Mouse (Mus musculus) embryonic facial prominence, embryonic 15.5 days (tissue): ENCODE measurements around the gene Gmip. TPM values are rescaled to one million over a fixed set of nuclear protein-coding genes. Genes with fewer than 3 reads are reported as not detected.

Experiments used
- ATAC-seq: fragments of 200-750 bp; cut with Nextera tagmentation; 2 replicates; pipeline ENCODE4 v1.8.0; 2017; ENCODE audit warnings: low read depth, moderate TSS enrichment; ENCODE audit not compliant: insufficient number of reproducible peaks, low FRiP score, low TSS enrichment
- H3K27ac ChIP-seq: fragments of 300-500 bp; sonication (generic); replicated peaks from 2 replicates; pipeline ENCODE4 v1.5.1; 2015; ENCODE audit warnings: mild to moderate bottlenecking, inconsistent platforms
- H3K27me3 ChIP-seq: fragments of 300-500 bp; sonication (generic); 2 replicates; pipeline ENCODE4 v1.6.1; 2015; ENCODE audit warnings: inconsistent platforms
- H3K36me3 ChIP-seq: fragments of 300-500 bp; sonication (generic); 2 replicates; pipeline ENCODE4 v1.6.1; 2015; ENCODE audit warnings: mild to moderate bottlenecking, inconsistent platforms
- H3K4me1 ChIP-seq: fragments of 300-500 bp; sonication (generic); 2 replicates; pipeline ENCODE4 v1.6.1; 2015; ENCODE audit warnings: inconsistent platforms
- H3K4me2 ChIP-seq: fragments of 300-500 bp; sonication (generic); replicated peaks from 2 replicates; pipeline ENCODE4 v1.6.1; 2015; ENCODE audit warnings: mild to moderate bottlenecking, inconsistent platforms
- H3K4me3 ChIP-seq: fragments of 300-500 bp; sonication (generic); replicated peaks from 2 replicates; pipeline ENCODE4 v1.5.1; 2015; ENCODE audit warnings: mild to moderate bottlenecking, inconsistent platforms
- H3K9ac ChIP-seq: fragments of 300-500 bp; sonication (generic); 2 replicates; pipeline ENCODE4 v1.6.1; 2015; ENCODE audit warnings: inconsistent platforms
- H3K9me3 ChIP-seq: fragments of 300-500 bp; sonication (generic); replicated peaks from 2 replicates; pipeline ENCODE4 v1.6.1; 2016; ENCODE audit warnings: inconsistent platforms
- WGBS: fragments of 180-500 bp; shearing (Covaris S2); methylation state at CpG from one replicate; pipeline ENCODE4 v1.1.7; 2015; 5-methylcytosine and 5-hydroxymethylcytosine counted together
- polyA plus RNA-seq: library from polyadenylated mRNA; unstranded; fragments of >200 nt; fragmentation: Nextera tagmentation; extraction: Ambion mirVana; gene quantifications from 2 replicates; pipeline ENCODE4 v1.2.1, GENCODE M21; 2015

Gene Gmip
- polyA plus RNA-seq, result 9.4 and 9.5 TPM in 2 replicates

DNA sequence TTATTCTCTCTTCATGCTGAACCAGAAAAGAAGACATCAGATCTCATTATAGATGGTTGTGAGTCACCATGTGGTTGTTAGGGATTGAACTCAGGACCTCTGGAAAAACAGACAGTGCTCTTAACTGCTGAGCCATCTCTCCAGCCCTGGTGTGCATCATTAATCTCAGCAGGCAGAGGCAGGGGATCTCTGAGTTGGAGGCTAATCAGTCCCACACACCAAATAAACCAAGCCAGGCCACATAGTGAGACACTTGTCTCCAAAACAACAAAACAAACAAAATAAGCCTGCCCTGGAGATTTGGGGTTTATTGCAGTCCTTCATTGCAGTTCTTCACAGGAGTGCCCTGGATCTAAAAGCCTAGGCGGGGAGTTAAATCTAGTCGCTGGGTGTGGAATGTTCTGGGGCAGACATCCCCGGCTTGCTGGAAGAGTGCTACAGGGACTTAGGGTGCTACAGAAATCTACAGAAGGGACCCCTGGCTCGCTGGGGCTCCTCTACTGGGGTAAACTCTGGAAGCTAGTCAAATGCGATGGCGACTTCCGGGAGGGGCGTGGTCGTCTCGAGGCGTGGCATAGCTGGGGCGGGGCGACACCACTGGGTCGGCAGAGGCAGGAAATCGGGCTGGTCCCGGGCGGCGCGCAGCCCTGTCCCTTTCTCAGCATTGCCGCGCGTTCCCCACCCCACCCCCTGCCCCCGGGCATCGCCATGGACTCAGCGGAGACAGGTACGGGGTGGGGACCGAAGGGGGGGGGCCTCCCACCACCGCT, at the start of gene Gmip:
Gmip (plus strand) TSS at position 586 of the 770 bp plus-strand sequence.
- H3K36me3 ChIP-seq, result peaks cover 57% of the 10 kb centered on the region

DNA sequence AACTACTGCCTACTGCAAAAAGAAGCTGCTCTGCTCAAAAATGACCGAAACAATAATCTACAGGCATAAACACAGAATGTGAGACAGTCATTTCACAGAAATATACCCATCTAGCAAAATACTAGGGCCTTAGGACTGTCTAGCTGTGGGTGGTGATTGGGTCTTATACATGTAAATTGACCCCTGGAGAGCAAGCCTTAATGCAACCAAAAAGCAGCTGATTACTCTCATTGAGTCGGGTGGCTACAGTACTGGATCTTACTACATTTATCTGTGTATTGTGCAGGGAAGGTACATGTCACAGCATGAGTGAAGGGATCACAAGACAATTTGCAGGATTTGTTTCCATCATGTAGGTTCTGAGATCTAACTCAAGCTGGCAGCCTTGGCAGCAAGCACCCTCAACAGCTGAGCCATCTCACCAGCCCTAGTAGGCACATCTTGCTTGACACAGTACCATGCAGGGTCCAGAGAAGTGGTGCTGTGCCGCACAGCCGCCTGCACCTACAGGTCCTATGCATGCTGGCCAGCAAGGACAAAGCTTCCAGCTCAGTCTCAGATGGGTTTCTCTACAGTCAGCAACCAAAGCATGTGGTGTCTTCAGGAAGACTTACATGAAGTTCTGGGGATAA, 46.5 kb upstream of the Gmip start:
- Histone ChIP-seq H3K4me3 (no peak overlapping the region), H3K27ac (no peak overlapping the region), H3K4me1 (no peaks in the 10 kb centered on the region), H3K4me2 (no peak overlapping the region), H3K27me3 (no peaks in the 10 kb centered on the region), H3K9me3 (0 out of 2 replicates have a peak, but pooled peaks cover 12% of the 10 kb centered on the region), H3K36me3 (peaks cover 62% of the 10 kb centered on the region), H3K9ac (no peak overlapping the region)
- ATAC-seq, result no peak
- 86% methylated on average over 4 of the region's 4 CpGs for WGBS

More for the DNA sequence above, at the start of gene Gmip:
- Histone ChIP-seq H3K27me3 (no peaks in the 10 kb centered on the region), H3K4me3 (peak within 1 kb of the TSS; percentile 54), H3K9ac (peak within 1 kb of the TSS; percentile 15), H3K4me2 (peak within 1 kb of the TSS; percentile 78), H3K9me3 (no peaks in the 10 kb centered on the region), H3K4me1 (peaks cover 13% of the 10 kb centered on the region), H3K27ac (0 out of 2 replicates have a peak within 1 kb of the TSS, but pooled peaks have one; percentile 30)
- ATAC-seq, result peak; percentile 61; the same call in 1 of the 2 replicates
- 5% methylated on average over 28 of the region's 28 CpGs for WGBS

DNA sequence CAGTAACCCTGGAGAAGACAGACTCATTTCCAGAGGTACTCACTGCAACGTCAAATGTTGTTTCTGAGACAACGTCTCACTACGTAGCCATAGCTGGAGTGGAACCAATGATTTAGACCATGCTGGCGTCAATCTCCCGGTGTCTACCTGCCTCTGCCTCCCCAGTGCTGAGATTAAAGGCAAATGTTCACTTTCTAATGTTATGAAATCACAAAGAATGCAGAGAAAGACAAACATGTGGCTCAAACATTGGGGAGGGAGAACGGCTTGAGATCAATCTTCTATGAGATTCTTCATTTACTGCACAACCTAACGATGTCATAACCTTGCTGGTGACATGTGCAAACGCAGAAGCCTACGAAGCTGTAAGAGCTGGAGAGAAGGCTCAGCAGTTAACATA, 37.3 kb upstream of the Gmip start:
- Histone ChIP-seq H3K4me3 (no peak overlapping the region), H3K27me3 (no peaks in the 10 kb centered on the region), H3K9ac (no peak overlapping the region), H3K9me3 (0 out of 2 replicates have a peak, but pooled peaks cover 9% of the 10 kb centered on the region), H3K27ac (no peak overlapping the region), H3K36me3 (peaks cover 41% of the 10 kb centered on the region), H3K4me2 (no peak overlapping the region), H3K4me1 (peaks cover 16% of the 10 kb centered on the region)
- 77% methylated on average over 9 of the region's 9 CpGs for WGBS
- ATAC-seq, result no peak

DNA sequence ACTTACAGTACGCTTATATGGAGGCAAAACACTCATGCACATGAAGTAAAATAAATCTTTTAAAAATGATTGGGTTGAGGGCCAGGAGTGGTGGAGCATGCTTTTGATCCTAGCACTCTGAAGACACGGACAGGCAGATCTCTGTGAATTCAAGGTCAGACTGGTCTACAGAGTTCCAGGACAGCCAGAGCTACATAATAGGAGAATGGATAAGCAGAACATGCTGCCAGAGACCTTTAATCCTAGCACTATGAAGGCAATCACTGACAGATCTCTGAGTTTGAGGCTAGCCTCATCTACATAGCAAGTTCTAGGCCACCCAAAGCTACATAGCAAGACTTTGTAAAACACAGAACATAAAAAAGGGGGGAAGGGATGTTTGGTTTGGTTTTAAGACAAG, 36.4 kb upstream of the Gmip start:
- WGBS, result 85% methylated on average over 2 of the region's 2 CpGs
- H3K4me2 ChIP-seq, result no peak overlapping the region
- 0 out of 2 replicates have a peak, but pooled peaks cover 2% of the 10 kb centered on the region for H3K9me3 ChIP-seq
- ATAC-seq, result no peak
- no peak overlapping the region for H3K9ac ChIP-seq
- H3K27ac ChIP-seq, result no peak overlapping the region
- no peaks in the 10 kb centered on the region for H3K27me3 ChIP-seq
- no peak overlapping the region for H3K4me3 ChIP-seq
- H3K36me3 ChIP-seq, result peaks cover 33% of the 10 kb centered on the region
- H3K4me1 ChIP-seq, result peaks cover 16% of the 10 kb centered on the region

DNA sequence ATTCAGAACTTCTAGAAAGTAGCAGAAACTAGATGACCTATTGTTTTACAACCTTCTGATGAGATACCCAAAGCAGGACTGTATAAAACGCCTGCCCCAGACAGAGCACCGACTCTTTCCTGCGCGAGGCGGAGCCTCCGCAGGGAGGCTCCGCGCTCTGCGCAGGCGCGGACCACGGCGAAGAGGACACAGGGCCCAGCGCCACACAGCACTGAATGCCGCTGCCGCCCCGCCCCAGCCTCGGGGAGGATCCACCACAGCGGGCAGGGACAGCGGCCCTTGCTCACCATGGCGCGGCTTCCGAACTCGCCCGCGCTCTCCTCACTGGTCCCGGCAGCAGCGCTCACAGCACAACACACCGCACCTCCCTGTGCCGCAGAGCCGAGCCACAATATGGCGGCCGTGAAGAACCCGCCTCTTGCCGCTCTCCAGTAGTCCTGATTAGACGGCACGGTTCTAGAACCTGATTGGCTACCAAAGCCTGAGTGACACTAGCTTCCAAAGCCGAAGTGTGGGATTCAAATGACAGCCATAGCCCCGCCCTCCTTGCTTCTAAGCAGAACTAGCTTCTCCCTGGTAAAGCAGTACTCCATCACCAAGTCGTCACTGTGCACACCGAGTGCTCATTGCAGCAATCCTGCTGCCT, 33.9 kb upstream of the Gmip start, which contains the start of gene Gm20422:
Gm20422 (minus strand) TSS at position 384 of the 646 bp plus-strand sequence.
- peaks cover 16% of the 10 kb centered on the region for H3K4me1 ChIP-seq
- no peaks in the 10 kb centered on the region for H3K9me3 ChIP-seq
- peak within 1 kb of the TSS; percentile 99 for H3K9ac ChIP-seq
- H3K36me3 ChIP-seq, result peaks cover 8% of the 10 kb centered on the region
- peak within 1 kb of the TSS; percentile 100 for H3K27ac ChIP-seq
- under 1% methylated on average over 41 of the region's 41 CpGs for WGBS
- H3K4me2 ChIP-seq, result peak within 1 kb of the TSS; percentile 54
- ATAC-seq, result peak; percentile 99
- peak within 1 kb of the TSS; percentile 88 for H3K4me3 ChIP-seq
- no peaks in the 10 kb centered on the region for H3K27me3 ChIP-seq

DNA sequence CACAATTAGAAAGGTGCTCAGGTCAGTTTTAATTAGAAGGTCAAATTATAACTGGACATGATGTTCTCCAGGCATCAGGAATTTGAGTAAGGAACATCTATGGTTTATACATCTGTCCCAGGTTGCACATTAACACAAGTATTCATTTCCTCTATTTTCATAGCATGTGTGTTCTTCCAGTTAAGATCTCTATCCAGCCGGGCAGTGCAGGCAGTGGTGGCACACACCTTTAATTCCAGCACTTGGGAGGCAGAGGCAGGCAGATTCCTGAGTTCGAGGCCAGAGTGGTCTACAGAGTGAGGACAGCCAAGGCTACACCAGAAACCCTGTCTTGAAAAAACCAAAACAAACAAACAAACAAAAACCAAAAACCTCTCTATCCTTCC, 33.3 kb upstream of the Gmip start:
- Histone ChIP-seq H3K27me3 (no peaks in the 10 kb centered on the region), H3K36me3 (peaks cover 4% of the 10 kb centered on the region; the same call in 1 of the 2 replicates), H3K4me2 (peak overlapping the region; percentile 54; the same call in 1 of the 2 replicates), H3K27ac (peak overlapping the region; percentile 100; the same call in 1 of the 2 replicates), H3K4me3 (peak overlapping the region; percentile 88), H3K9me3 (no peaks in the 10 kb centered on the region), H3K9ac (no peak overlapping the region), H3K4me1 (peaks cover 16% of the 10 kb centered on the region)
- ATAC-seq, result no peak
- WGBS, result 49% methylated on average over 2 of the region's 2 CpGs

DNA sequence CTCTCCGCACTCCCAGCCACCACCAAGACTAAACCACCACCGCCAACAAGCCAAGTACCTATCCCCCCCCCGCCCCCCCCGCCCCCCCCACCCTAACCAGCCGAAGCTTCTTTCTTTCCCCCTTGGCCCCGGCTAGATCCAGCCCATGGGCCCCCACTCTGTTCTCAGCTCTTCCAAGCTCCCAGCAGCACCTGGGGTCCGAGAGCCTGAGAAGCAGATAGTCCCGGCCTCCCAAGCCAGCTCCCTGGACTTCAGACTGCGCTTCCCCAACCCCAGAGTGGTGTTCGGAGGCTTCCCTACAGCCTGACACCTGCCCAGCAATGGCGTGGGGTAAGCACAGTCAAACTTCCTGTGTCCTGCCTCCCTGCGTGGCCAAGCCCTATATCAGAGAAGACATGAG, 31.4 kb upstream of the Gmip start:
- H3K4me3 ChIP-seq, result no peak overlapping the region
- no peak overlapping the region for H3K27ac ChIP-seq
- H3K4me2 ChIP-seq, result no peak overlapping the region
- peaks cover 12% of the 10 kb centered on the region for H3K4me1 ChIP-seq
- H3K36me3 ChIP-seq, result no peaks in the 10 kb centered on the region
- H3K27me3 ChIP-seq, result no peaks in the 10 kb centered on the region
- no peak for ATAC-seq
- no peaks in the 10 kb centered on the region for H3K9me3 ChIP-seq
- 67% methylated on average over 8 of the region's 12 CpGs for WGBS
- H3K9ac ChIP-seq, result no peak overlapping the region

DNA sequence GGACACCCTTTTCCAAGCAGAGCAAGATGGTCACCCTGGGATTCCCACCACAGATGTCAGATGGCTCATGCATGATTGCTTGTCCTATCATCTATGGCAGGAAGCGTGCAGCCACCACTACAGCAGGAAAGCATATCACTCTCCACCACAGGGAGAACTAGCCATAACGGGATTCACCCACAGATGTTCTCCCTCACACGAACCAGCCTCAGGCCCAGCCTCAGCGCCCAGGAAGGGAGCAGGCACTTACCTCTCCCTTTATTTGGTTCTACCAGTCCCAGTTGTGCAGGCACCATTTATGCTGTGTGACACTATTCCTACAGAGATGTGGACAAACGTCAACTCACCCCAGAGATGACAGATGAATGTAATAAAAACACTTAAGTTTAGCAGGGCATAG, 19.4 kb upstream of the Gmip start:
- H3K27ac ChIP-seq, result no peak overlapping the region
- no peak overlapping the region for H3K4me3 ChIP-seq
- H3K27me3 ChIP-seq, result no peaks in the 10 kb centered on the region
- no peak for ATAC-seq
- H3K4me1 ChIP-seq, result peaks cover 25% of the 10 kb centered on the region
- H3K9me3 ChIP-seq, result no peaks in the 10 kb centered on the region
- no peak overlapping the region for H3K9ac ChIP-seq
- H3K4me2 ChIP-seq, result no peak overlapping the region
- 89% methylated on average over 5 of the region's 5 CpGs for WGBS
- H3K36me3 ChIP-seq, result peaks cover 5% of the 10 kb centered on the region; the same call in 1 of the 2 replicates

DNA sequence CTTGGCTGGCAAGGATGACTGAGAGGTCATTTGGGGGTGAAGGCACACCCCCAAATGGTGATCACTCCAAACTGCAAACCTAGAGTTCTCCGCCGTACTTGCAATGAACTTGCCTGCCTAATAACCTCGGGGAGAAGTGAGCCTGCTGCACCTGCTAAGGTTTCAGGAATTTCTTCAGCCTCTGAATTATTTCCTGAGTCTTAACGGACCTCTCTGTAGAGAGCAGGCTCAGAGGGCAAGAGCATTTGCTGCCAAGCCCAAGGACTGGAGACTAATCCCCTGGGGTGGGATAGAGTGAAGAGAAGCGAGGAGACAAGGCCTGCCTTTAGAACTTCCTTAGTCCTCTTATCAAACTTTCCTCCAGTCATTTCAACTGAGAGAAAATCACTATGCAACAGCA, 18.7 kb upstream of the Gmip start:
- WGBS, result 58% methylated on average over 5 of the region's 5 CpGs
- H3K36me3 ChIP-seq, result peaks cover 11% of the 10 kb centered on the region
- no peak overlapping the region for H3K4me2 ChIP-seq
- H3K9ac ChIP-seq, result no peak overlapping the region
- H3K4me3 ChIP-seq, result peak overlapping the region; percentile 100; the same call in 1 of the 2 replicates
- no peaks in the 10 kb centered on the region for H3K27me3 ChIP-seq
- no peaks in the 10 kb centered on the region for H3K9me3 ChIP-seq
- no peak for ATAC-seq
- H3K27ac ChIP-seq, result peak overlapping the region; percentile 89; the same call in 1 of the 2 replicates
- peaks cover 25% of the 10 kb centered on the region for H3K4me1 ChIP-seq

DNA sequence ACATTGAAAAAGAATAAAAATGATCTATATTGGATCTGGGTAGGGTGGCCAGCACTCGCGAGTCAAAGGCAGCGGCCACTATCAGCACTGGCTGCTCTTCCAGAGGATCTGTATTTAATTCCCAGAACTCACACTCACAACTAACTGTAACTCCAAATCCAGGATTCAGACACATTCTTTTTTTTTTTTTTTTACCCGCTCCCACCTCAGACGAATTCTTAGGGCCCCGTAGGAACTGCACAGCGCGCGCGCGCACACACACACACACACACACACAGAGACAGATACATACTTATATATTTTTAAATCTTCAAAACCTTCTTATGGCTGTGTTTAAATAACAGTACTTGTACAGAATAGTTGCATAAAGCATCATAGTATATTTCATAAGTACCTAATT, 18.1 kb upstream of the Gmip start:
- WGBS, result 28% methylated on average over 11 of the region's 11 CpGs
- ATAC-seq, result no peak

More for the DNA sequence above, 18.1 kb upstream of the Gmip start:
- peak overlapping the region; percentile 81; the same call in 1 of the 2 replicates for H3K9ac ChIP-seq
- peak overlapping the region; percentile 89; the same call in 1 of the 2 replicates for H3K27ac ChIP-seq
- peak overlapping the region; percentile 77 for H3K4me2 ChIP-seq
- no peaks in the 10 kb centered on the region for H3K9me3 ChIP-seq
- H3K4me1 ChIP-seq, result peaks cover 25% of the 10 kb centered on the region
- H3K4me3 ChIP-seq, result peak overlapping the region; percentile 100
- no peaks in the 10 kb centered on the region for H3K27me3 ChIP-seq
- peaks cover 17% of the 10 kb centered on the region for H3K36me3 ChIP-seq
